Mouse (Mus musculus): ENCODE results near the gene Syt11.

- no peak for TF ChIP-seq CTCF (IDR thresholded peaks at IDR 0.05; ENCODE audit: borderline replicate concordance, insufficient read depth, low read length)
- no peak for TF ChIP-seq POLR2A (IDR thresholded peaks at IDR 0.05; ENCODE audit: low read depth, low read length)
These were observed 61.3 kb downstream of the Syt11 start for GRCm38 (mm10) chr3:88713709-88714108.

All from embryonic fibroblast, embryonic 13.5 days (primary cell).